Comparison of ENCODE assay signal across 22 mouse cellular contexts in genomic region chr14:75732631-75733030, GRCm38 (mm10). TPM values are rescaled to one million over a fixed set of nuclear protein-coding genes. Genes with fewer than 3 reads are reported as not detected.
A peak's percentile ranks its signal among the peaks of the same experiment; 100 is the strongest.
DNase-seq lines count a peak whose midpoint lies in the region; ATAC-seq lines count a peak whose summit lies in the region.
"Had no signal": no experiment of that assay in that cellular context is flagged by ENCODE, and none has a peak within 500 bp of the region (broad histone marks: within the 10 kb centered on the region; RNA-seq: fewer than 3 reads in every experiment).

No protein-coding gene starts in this region.

- ATAC-seq in heart, embryonic 11.5 days (replicated peaks; ENCODE audit: insufficient number of reproducible peaks, low FRiP score, low TSS enrichment), result no peak
- no peak for ATAC-seq in heart, embryonic 12.5 days (ENCODE audit: insufficient number of reproducible peaks, low FRiP score)
- no peak for ATAC-seq in forebrain, embryonic 14.5 days
- ATAC-seq: forebrain, embryonic 15.5 days had no signal

- no peak overlapping the region for H3K4me2 ChIP-seq in heart, embryonic 11.5 days
- no peak overlapping the region for H3K4me2 ChIP-seq in heart, embryonic 12.5 days
- no peak overlapping the region for H3K4me2 ChIP-seq in forebrain, embryonic 14.5 days (ENCODE audit: low read length)
- H3K4me2 ChIP-seq: embryonic facial prominence, embryonic 13.5 days; embryonic facial prominence, embryonic 15.5 days; forebrain, embryonic 12.5 days; forebrain, embryonic 15.5 days had no signal

- H3K4me1 ChIP-seq in heart, embryonic 11.5 days (ENCODE audit: control insufficient read depth, insufficient read depth, low read length), result no peaks in the 10 kb centered on the region
- no peaks in the 10 kb centered on the region for H3K4me1 ChIP-seq in heart, embryonic 12.5 days (replicated peaks)
- H3K4me1 ChIP-seq in forebrain, embryonic 14.5 days (ENCODE audit: control insufficient read depth, insufficient read depth, low read length), result no peaks in the 10 kb centered on the region
- H3K4me1 ChIP-seq: embryonic facial prominence, embryonic 13.5 days; embryonic facial prominence, embryonic 15.5 days; forebrain, embryonic 10.5 days; forebrain, embryonic 12.5 days; forebrain, embryonic 15.5 days had no signal

- H3K79me2 ChIP-seq in macrophage (ENCODE audit: inconsistent target), result no peaks in the 10 kb centered on the region

- no peak overlapping the region for H3K27ac ChIP-seq in heart, embryonic 11.5 days (ENCODE audit: low read depth, low read length)
- no peak overlapping the region for H3K27ac ChIP-seq in heart, embryonic 12.5 days (ENCODE audit: poor library complexity, severe bottlenecking)
- H3K27ac ChIP-seq in macrophage, result 0 out of 2 replicates have a peak overlapping the region, but pooled peaks have one; percentile 73
- H3K27ac ChIP-seq in forebrain, embryonic 14.5 days (ENCODE audit: low read depth, low read length), result no peak overlapping the region
- H3K27ac ChIP-seq: embryonic facial prominence, embryonic 13.5 days; embryonic facial prominence, embryonic 15.5 days; forebrain, embryonic 10.5 days; forebrain, embryonic 12.5 days; forebrain, embryonic 15.5 days had no signal

- WGBS in heart, embryonic 11.5 days (ENCODE audit: insufficient replicate concordance), result 83% methylated on average over 7 of the region's 7 CpGs
- WGBS in heart, embryonic 12.5 days, result 79% methylated on average over 7 of the region's 7 CpGs
- 93% methylated on average over 7 of the region's 7 CpGs for WGBS in macrophage (ENCODE audit: missing documents)
- 90% methylated on average over 7 of the region's 7 CpGs for WGBS in forebrain, embryonic 14.5 days

- peaks cover 28% of the 10 kb centered on the region for H3K36me3 ChIP-seq in heart, embryonic 11.5 days (ENCODE audit: control insufficient read depth, insufficient read depth, low read length)
- H3K36me3 ChIP-seq in heart, embryonic 12.5 days, result peaks cover 69% of the 10 kb centered on the region
- H3K36me3 ChIP-seq in macrophage (ENCODE audit: inconsistent target), result peaks cover 75% of the 10 kb centered on the region
- peaks cover 93% of the 10 kb centered on the region for H3K36me3 ChIP-seq in forebrain, embryonic 14.5 days (ENCODE audit: control insufficient read depth, insufficient read depth, low read length)

- H3K9me3 ChIP-seq in heart, embryonic 11.5 days (replicated peaks; ENCODE audit: control insufficient read depth, low read length), result no peaks in the 10 kb centered on the region
- no peaks in the 10 kb centered on the region for H3K9me3 ChIP-seq in heart, embryonic 12.5 days (replicated peaks)
- no peaks in the 10 kb centered on the region for H3K9me3 ChIP-seq in forebrain, embryonic 14.5 days (replicated peaks; ENCODE audit: control insufficient read depth, low read length)
- H3K9me3 ChIP-seq: embryonic facial prominence, embryonic 13.5 days; embryonic facial prominence, embryonic 15.5 days; forebrain, embryonic 10.5 days; forebrain, embryonic 12.5 days; forebrain, embryonic 15.5 days had no signal

- no peak overlapping the region for H3K4me3 ChIP-seq in heart, embryonic 11.5 days (ENCODE audit: low read depth, low read length)
- H3K4me3 ChIP-seq in heart, embryonic 12.5 days, result no peak overlapping the region
- H3K4me3 ChIP-seq in macrophage (ENCODE audit: inconsistent target), result no peak overlapping the region
- no peak overlapping the region for H3K4me3 ChIP-seq in forebrain, embryonic 14.5 days (ENCODE audit: low read depth, low read length)
- H3K4me3 ChIP-seq: embryonic facial prominence, embryonic 13.5 days; embryonic facial prominence, embryonic 15.5 days; erythroblast, embryonic 14.5 days; forebrain, embryonic 10.5 days; forebrain, embryonic 12.5 days; forebrain, embryonic 15.5 days had no signal

- peak; percentile 15 to 46 for DNase-seq in heart, adult 18-20 months
- DNase-seq in heart, adult 8-10 months (ENCODE audit: low spot score), result peak; percentile 33
- no peak for DNase-seq in forebrain, embryonic 14.5 days (ENCODE audit: low spot score)
- DNase-seq: adrenal gland, adult 2 months; adrenal gland, postnatal 10 days; adrenal gland, postnatal 25 days; cerebellum, adult 11 months; cerebellum, adult 18-20 months; cerebellum, adult 8-10 months; cerebellum, adult 9-11 months; cerebellum, postnatal 14 days; cerebellum, postnatal 36 days; embryo, embryonic 11 days had no signal

- H3K9ac ChIP-seq in heart, embryonic 11.5 days (ENCODE audit: low read depth, low read length), result no peak overlapping the region
- H3K9ac ChIP-seq in heart, embryonic 12.5 days, result no peak overlapping the region
- no peak overlapping the region for H3K9ac ChIP-seq in forebrain, embryonic 14.5 days (ENCODE audit: low read length)
- H3K9ac ChIP-seq: embryonic facial prominence, embryonic 13.5 days; embryonic facial prominence, embryonic 15.5 days; forebrain, embryonic 12.5 days; forebrain, embryonic 15.5 days had no signal

- H3K27me3 ChIP-seq in heart, embryonic 11.5 days (ENCODE audit: control insufficient read depth, insufficient read depth, low read length), result no peaks in the 10 kb centered on the region
- no peaks in the 10 kb centered on the region for H3K27me3 ChIP-seq in heart, embryonic 12.5 days (replicated peaks)
- no peaks in the 10 kb centered on the region for H3K27me3 ChIP-seq in forebrain, embryonic 14.5 days (replicated peaks; ENCODE audit: control insufficient read depth, insufficient read depth, low read length)
- H3K27me3 ChIP-seq: embryonic facial prominence, embryonic 13.5 days; embryonic facial prominence, embryonic 15.5 days; forebrain, embryonic 12.5 days; forebrain, embryonic 15.5 days had no signal

RNA-seq across cellular contexts. Expression of gene Cog3, which starts 21.7 kb away (rescaled TPM):
- 10 to 100 TPM; 13.4 to 14.9 TPM for total RNA-seq in heart, adult 18-20 months (2021)
- 14.7 and 18.0 TPM in 2 replicates for polyA plus RNA-seq in heart, embryonic 11.5 days (2014; fragmentation: Nextera tagmentation; extraction: Ambion mirVana)
- 10 to 100 TPM; 13.9 to 15.4 (median 14.6) TPM for total RNA-seq in heart, adult 8-10 months (2022)
- 18.0 TPM in 2 replicates for polyA plus RNA-seq in heart, embryonic 12.5 days (2016; fragmentation: Nextera tagmentation; extraction: Ambion mirVana)
- 100 to 1,000 TPM in 7 of 26 experiments, 10 to 100 TPM in 19; 59.6 to 116 (median 84.0) TPM for total RNA-seq in macrophage (2018; cell fraction: chromatin; rRNA removed)
- 10 to 100 TPM; 14.4 to 27.6 (median 19.4) TPM for total RNA-seq in macrophage (2018; cell fraction: cytosol; rRNA removed)
- 10 to 100 TPM; 29.4 to 81.2 (median 54.1) TPM for total RNA-seq in macrophage (2018; cell fraction: nucleus; rRNA removed)
- 15.9 to 17.5 TPM (median 16.1 TPM) in 3 replicates for polyA plus RNA-seq in macrophage (2018)
- 22.5 and 23.4 TPM in 2 replicates for polyA plus RNA-seq in forebrain, embryonic 14.5 days (2014; fragmentation: Nextera tagmentation; extraction: Ambion mirVana)

RNA-seq across cellular contexts. Expression of gene Slc25a30, which starts 54.2 kb away (rescaled TPM):
- 10 to 100 TPM; 16.6 to 18.5 TPM for total RNA-seq in heart, adult 18-20 months (2021)
- polyA plus RNA-seq in heart, embryonic 11.5 days (2014; fragmentation: Nextera tagmentation; extraction: Ambion mirVana), result 5.8 and 7.2 TPM in 2 replicates
- 10 to 100 TPM; 11.0 to 13.3 (median 11.6) TPM for total RNA-seq in heart, adult 8-10 months (2022)
- 5.5 and 6.0 TPM in 2 replicates for polyA plus RNA-seq in heart, embryonic 12.5 days (2016; fragmentation: Nextera tagmentation; extraction: Ambion mirVana)
- 10 to 100 TPM in 23 of 26 experiments, 1 to 10 TPM in 3; 6.5 to 37.6 (median 19.2) TPM for total RNA-seq in macrophage (2018; cell fraction: chromatin; rRNA removed)
- total RNA-seq in macrophage (2018; cell fraction: cytosol; rRNA removed), result 10 to 100 TPM; 15.4 to 30.0 (median 23.9) TPM
- total RNA-seq in macrophage (2018; cell fraction: nucleus; rRNA removed), result 10 to 100 TPM in 25 of 26 experiments, 1 to 10 TPM in 1; 9.7 to 37.7 (median 17.6) TPM
- polyA plus RNA-seq in macrophage (2018), result 14.1 to 23.1 TPM (median 23.0 TPM) in 3 replicates
- 10.0 and 11.6 TPM in 2 replicates for polyA plus RNA-seq in forebrain, embryonic 14.5 days (2014; fragmentation: Nextera tagmentation; extraction: Ambion mirVana)
